Mouse (Mus musculus) MEL (cell line): ENCODE results near the gene Fryl.

Source experiments
- CTCF ChIP-seq, 3 experiments: IDR thresholded peaks in 2 of 3; conservative IDR thresholded peaks in 1 of 3; 2 replicates each; pipeline ENCODE4 v1.5.1; 2011 to 2012; ENCODE audit warnings: low read length in 3 of 3, low read depth in 2 of 3, mild to moderate bottlenecking in 2 of 3, improper control_type of control experiment in 1 of 3, inconsistent platforms in 1 of 3, mixed read lengths in 1 of 3, moderate library complexity in 1 of 3; ENCODE audit not compliant: control insufficient read depth in 1 of 3, insufficient read depth in 1 of 3, poor library complexity in 1 of 3, severe bottlenecking in 1 of 3
- ETS1 ChIP-seq: IDR thresholded peaks from 2 replicates; pipeline ENCODE4 v1.6.1; 2012; ENCODE audit warnings: low read depth, mild to moderate bottlenecking, inconsistent platforms, low read length, improper control_type of control experiment, moderate library complexity
- MAFK ChIP-seq: IDR thresholded peaks from 2 replicates; pipeline ENCODE4 v1.6.1; 2011; ENCODE audit warnings: low read depth, mild to moderate bottlenecking, low read length, improper control_type of control experiment, borderline replicate concordance
- MYC ChIP-seq: IDR thresholded peaks from 2 replicates; pipeline ENCODE4 v1.6.1; 2011; ENCODE audit warnings: low read depth, mild to moderate bottlenecking, low read length, improper control_type of control experiment, moderate library complexity
- POLR2A ChIP-seq, 2 experiments: IDR thresholded peaks; 2 replicates each; pipeline ENCODE4 v1.6.1; 2011 to 2012; ENCODE audit warnings: low read length in 2 of 2, mild to moderate bottlenecking in 2 of 2, control low read depth in 1 of 2, improper control_type of control experiment in 1 of 2, low read depth in 1 of 2, moderate library complexity in 1 of 2; ENCODE audit not compliant: control insufficient read depth in 1 of 2, insufficient read depth in 1 of 2, poor library complexity in 1 of 2
- POLR2AphosphoS2 ChIP-seq: IDR thresholded peaks from 2 replicates; pipeline ENCODE4 v1.6.1; 2011; ENCODE audit warnings: low read length, improper control_type of control experiment
- RAD21 ChIP-seq: IDR thresholded peaks from 2 replicates; pipeline ENCODE4 v1.6.1; 2011; ENCODE audit warnings: mild to moderate bottlenecking, low read depth, low read length, improper control_type of control experiment
- RCOR1 ChIP-seq: IDR thresholded peaks from 2 replicates; pipeline ENCODE4 v1.6.1; 2012; ENCODE audit warnings: low read depth, mild to moderate bottlenecking, inconsistent platforms, low read length, improper control_type of control experiment

GRCm38 (mm10) chr5:73135959-73136358, 120.5 kb downstream of the Fryl start:
- TF ChIP-seq RAD21 = no peak
- peak; percentile 46; the same call in 1 of the 2 replicates for TF ChIP-seq MAFK
- no peak for TF ChIP-seq POLR2A (IDR thresholded peaks at IDR 0.05; ENCODE audit: control insufficient read depth in 1 of 2, insufficient read depth in 1 of 2, low read depth in 1 of 2, low read length in 2 of 2, poor library complexity in 1 of 2)
- no peak for TF ChIP-seq ETS1
- TF ChIP-seq CTCF (IDR thresholded peaks at IDR 0.05 in 2 of 3, conservative IDR thresholded peaks at IDR 0.05 in 1 of 3; ENCODE audit: control insufficient read depth in 1 of 3, insufficient read depth in 1 of 3, low read depth in 2 of 3, low read length in 3 of 3, poor library complexity in 1 of 3, severe bottlenecking in 1 of 3) = no peak
- TF ChIP-seq POLR2AphosphoS2 = no peak
- no peak for TF ChIP-seq MYC
- no peak for TF ChIP-seq RCOR1
